Mouse (Mus musculus): ENCODE measurements around the gene Gm14597. TPM values are rescaled to one million over a fixed set of nuclear protein-coding genes. Genes with fewer than 3 reads are reported as not detected.

The Gm14597 gene
- total RNA-seq, 2 experiments from 2014 or later = not detected

Other genes with a start within 250 kb of the Gm14597 start
- 50.7 and 56.2 TPM in 2 replicates for gene Mospd1, start 238.5 kb downstream of the Gm14597 start, total RNA-seq (2015; ENCODE audit: low replicate concordance)
- 21.6 and 32.6 TPM in 2 replicates for gene Mospd1, start 238.5 kb downstream of the Gm14597 start, total RNA-seq (2017; ENCODE audit: low replicate concordance)
- gene Etd, start 174.1 kb downstream of the Gm14597 start, total RNA-seq (2015; ENCODE audit: low replicate concordance) = not detected in 2 replicates
- not detected in 2 replicates for gene Etd, start 174.1 kb downstream of the Gm14597 start, total RNA-seq (2017; ENCODE audit: low replicate concordance)
- not detected in 2 replicates for gene Rtl8c, start 947 bp downstream of the Gm14597 start, total RNA-seq (2015; ENCODE audit: low replicate concordance)
- gene Rtl8c, start 947 bp downstream of the Gm14597 start, total RNA-seq (2017; ENCODE audit: low replicate concordance) = not detected in 2 replicates
- not detected in 2 replicates for gene Rtl8a, start 34.7 kb upstream of the Gm14597 start, total RNA-seq (2015; ENCODE audit: low replicate concordance)
- not detected in 2 replicates for gene Rtl8a, start 34.7 kb upstream of the Gm14597 start, total RNA-seq (2017; ENCODE audit: low replicate concordance)
- gene Rtl8b, start 61.4 kb upstream of the Gm14597 start, total RNA-seq (2015; ENCODE audit: low replicate concordance) = not detected in 2 replicates
- 2.6 TPM in 1 of 2 replicates, not detected in the other for gene Rtl8b, start 61.4 kb upstream of the Gm14597 start, total RNA-seq (2017; ENCODE audit: low replicate concordance)
- gene 4930502E18Rik, start 115.8 kb upstream of the Gm14597 start, total RNA-seq (2015; ENCODE audit: low replicate concordance) = not detected in 2 replicates
- gene 4930502E18Rik, start 115.8 kb upstream of the Gm14597 start, total RNA-seq (2017; ENCODE audit: low replicate concordance) = not detected in 2 replicates
- gene 1700013H16Rik, start 148.9 kb upstream of the Gm14597 start, total RNA-seq (2015; ENCODE audit: low replicate concordance) = not detected in 2 replicates
- not detected in 2 replicates for gene 1700013H16Rik, start 148.9 kb upstream of the Gm14597 start, total RNA-seq (2017; ENCODE audit: low replicate concordance)
- not detected in 2 replicates for gene Zfp36l3, start 167.4 kb upstream of the Gm14597 start, total RNA-seq (2015; ENCODE audit: low replicate concordance)
- gene Zfp36l3, start 167.4 kb upstream of the Gm14597 start, total RNA-seq (2017; ENCODE audit: low replicate concordance) = not detected in 2 replicates
- 2.5 TPM in 1 of 2 replicates, not detected in the other for gene Xlr, start 188.7 kb upstream of the Gm14597 start, total RNA-seq (2015; ENCODE audit: low replicate concordance)
- gene Xlr, start 188.7 kb upstream of the Gm14597 start, total RNA-seq (2017; ENCODE audit: low replicate concordance) = 2.7 TPM in 1 of 2 replicates, not detected in the other

All from erythroid progenitor cell, adult 5-6 weeks (primary cell).